Mouse (Mus musculus): Measurements from ENCODE around the gene Ap4e1. TPM values are rescaled to one million over a fixed set of nuclear protein-coding genes. Genes with fewer than 3 reads are reported as not detected.
A peak's percentile ranks its signal among the peaks of the same experiment; 100 is the strongest.
"Not testable (repeated sequence)": the region's sequence is repeated elsewhere in the genome, so short reads cannot be mapped to it uniquely, and the experiment has no call there.

The Ap4e1 gene
- polyA plus RNA-seq, 1 experiment from 2014 or later = 9.6 TPM

GRCm38 (mm10) chr2:127006634-127007370 lies 1.7 kb upstream of the Ap4e1 start:
- Histone ChIP-seq H3K9me3 (replicated peaks) (no peaks in the 10 kb centered on the region), H3K27me3 (replicated peaks) (no peaks in the 10 kb centered on the region), H3K4me2 (peak overlapping the region; percentile 45), H3K4me1 (peaks cover 15% of the 10 kb centered on the region), H3K4me3 (peak overlapping the region; percentile 38), H3K36me3 (peaks cover 3% of the 10 kb centered on the region), H3K27ac (no peak overlapping the region), H3K9ac (peak overlapping the region; percentile 10; the same call in 1 of the 2 replicates)
- no peak for ATAC-seq
- 35% methylated on average over 12 of the region's 12 CpGs for WGBS (ENCODE audit: insufficient replicate concordance)

- Histone ChIP-seq H3K4me1 (peaks cover 15% of the 10 kb centered on the region), H3K9me3 (replicated peaks) (no peaks in the 10 kb centered on the region), H3K4me3 (no peak overlapping the region), H3K27me3 (replicated peaks) (no peaks in the 10 kb centered on the region), H3K9ac (no peak overlapping the region), H3K4me2 (no peak overlapping the region), H3K36me3 (peaks cover 10% of the 10 kb centered on the region), H3K27ac (no peak overlapping the region)
- no peak for ATAC-seq
- 80% methylated on average over 5 of the region's 5 CpGs for WGBS (ENCODE audit: insufficient replicate concordance)
Observed at GRCm38 (mm10) chr2:127007509-127007908, 1.0 kb upstream of the Ap4e1 start.

- no peak overlapping the region for H3K9ac ChIP-seq
- ATAC-seq = no peak
- no peak overlapping the region for H3K27ac ChIP-seq
- H3K27me3 ChIP-seq (replicated peaks) = no peaks in the 10 kb centered on the region
- peaks cover 62% of the 10 kb centered on the region for H3K36me3 ChIP-seq
- H3K4me2 ChIP-seq = no peak overlapping the region
- no peaks in the 10 kb centered on the region for H3K9me3 ChIP-seq (replicated peaks)
- H3K4me1 ChIP-seq = no peaks in the 10 kb centered on the region
- WGBS (ENCODE audit: insufficient replicate concordance) = 82% methylated on average over 9 of the region's 9 CpGs
- no peak overlapping the region for H3K4me3 ChIP-seq
Observed at GRCm38 (mm10) chr2:127035006-127035605, 26.6 kb downstream of the Ap4e1 start.

DNA sequence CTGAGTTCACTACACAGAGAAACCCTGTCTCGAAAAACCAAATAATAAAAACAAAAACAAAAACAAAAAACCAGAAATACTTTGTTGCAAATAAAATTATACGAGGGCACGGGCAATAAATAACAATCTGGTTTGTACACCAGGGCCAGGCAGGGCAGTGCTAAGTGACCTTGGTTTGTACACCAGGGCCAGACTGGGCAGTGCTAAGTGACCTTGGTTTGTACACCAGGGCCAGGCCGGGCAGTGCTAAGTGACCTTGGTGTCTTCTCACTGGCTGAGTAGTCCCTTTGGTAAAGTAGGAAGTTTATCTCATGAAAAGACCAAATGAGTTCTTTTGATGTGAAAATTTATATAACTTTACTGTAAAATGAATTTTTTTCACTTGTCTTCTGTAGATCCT lies 28.8 kb downstream of the Ap4e1 start:
- no peak for ATAC-seq

GRCm38 (mm10) chr2:127061471-127061870 lies 53.0 kb downstream of the Ap4e1 start:
- 84% methylated on average over 9 of the region's 9 CpGs for WGBS (ENCODE audit: insufficient replicate concordance)
- H3K9ac ChIP-seq = no peak overlapping the region

More for the DNA sequence above, 28.8 kb downstream of the Ap4e1 start:
- Histone ChIP-seq H3K4me1 (no peaks in the 10 kb centered on the region), H3K36me3 (peaks cover 55% of the 10 kb centered on the region), H3K9me3 (replicated peaks) (no peaks in the 10 kb centered on the region), H3K9ac (no peak overlapping the region), H3K27me3 (replicated peaks) (no peaks in the 10 kb centered on the region), H3K4me2 (no peak overlapping the region), H3K27ac (no peak overlapping the region), H3K4me3 (no peak overlapping the region)
- 87% methylated on average over 4 of the region's 4 CpGs for WGBS (ENCODE audit: insufficient replicate concordance)

DNA sequence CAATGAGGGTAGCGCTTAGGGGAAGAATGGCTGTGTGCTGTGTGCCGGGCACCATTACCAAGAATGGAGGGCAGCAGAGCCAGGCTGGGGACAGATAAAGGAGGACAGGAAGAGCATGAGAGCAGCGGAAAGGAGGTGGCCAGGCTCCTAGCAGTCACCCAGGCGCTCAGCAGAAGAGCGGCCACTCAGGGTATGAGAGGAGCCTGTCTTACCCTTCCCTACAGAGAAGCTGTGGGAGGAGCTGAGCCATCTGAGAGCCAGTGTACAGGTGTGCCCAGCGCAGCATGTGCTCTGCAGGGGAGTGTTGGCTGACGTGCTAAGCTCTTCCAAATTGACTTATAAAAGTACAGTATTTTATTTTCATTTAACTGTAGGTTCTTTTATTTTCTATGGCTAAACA lies 60.3 kb downstream of the Ap4e1 start:
- peaks cover 11% of the 10 kb centered on the region; the same call in 1 of the 2 replicates for H3K36me3 ChIP-seq
- no peak overlapping the region for H3K4me2 ChIP-seq
- no peak overlapping the region for H3K27ac ChIP-seq
- no peaks in the 10 kb centered on the region for H3K27me3 ChIP-seq (replicated peaks)
- H3K9ac ChIP-seq = no peak overlapping the region
- peaks cover 26% of the 10 kb centered on the region for H3K4me1 ChIP-seq
- WGBS (ENCODE audit: insufficient replicate concordance) = 59% methylated on average over 7 of the region's 7 CpGs
- no peak overlapping the region for H3K4me3 ChIP-seq
- no peaks in the 10 kb centered on the region for H3K9me3 ChIP-seq (replicated peaks)
- no peak for ATAC-seq

More at GRCm38 (mm10) chr2:127061471-127061870, 53.0 kb downstream of the Ap4e1 start:
- H3K27me3 ChIP-seq (replicated peaks) = no peaks in the 10 kb centered on the region
- peaks cover 63% of the 10 kb centered on the region for H3K36me3 ChIP-seq
- H3K27ac ChIP-seq = no peak overlapping the region
- no peaks in the 10 kb centered on the region for H3K9me3 ChIP-seq (replicated peaks)
- no peaks in the 10 kb centered on the region for H3K4me1 ChIP-seq
- H3K4me2 ChIP-seq = no peak overlapping the region
- ATAC-seq = no peak
- H3K4me3 ChIP-seq = no peak overlapping the region

DNA sequence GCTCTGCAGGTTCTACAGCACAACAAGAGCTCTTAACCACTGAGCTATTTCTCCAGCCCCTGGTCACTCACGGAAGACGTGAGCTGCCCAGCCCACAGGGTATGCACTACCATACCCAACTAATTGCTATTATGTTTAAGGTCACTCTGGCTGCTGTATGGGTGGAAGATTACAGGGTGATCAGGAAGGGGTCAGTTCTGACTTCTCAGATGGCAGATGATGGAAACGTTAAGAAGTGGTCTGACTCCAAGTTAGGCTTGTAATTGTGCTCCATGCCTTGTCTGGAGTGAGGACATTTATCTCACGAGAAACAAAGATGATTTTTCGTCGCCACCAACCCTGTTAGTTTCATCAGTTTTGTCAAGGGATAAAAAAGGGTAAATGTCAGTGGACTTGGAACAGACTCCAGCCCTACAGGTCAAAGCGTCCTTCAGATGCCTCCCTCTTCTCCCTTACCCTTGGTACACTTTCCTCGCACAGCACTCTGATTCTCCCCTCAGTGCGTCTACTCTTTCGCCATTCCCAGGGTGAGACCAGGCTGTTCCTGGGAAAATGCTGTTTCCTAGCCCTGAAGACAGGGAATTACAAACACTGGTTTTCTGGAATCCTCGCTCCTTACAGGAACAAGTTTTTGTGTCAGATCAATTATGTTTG lies 61.4 kb downstream of the Ap4e1 start:
- H3K4me2 ChIP-seq = peak overlapping the region; percentile 82
- no peaks in the 10 kb centered on the region for H3K27me3 ChIP-seq (replicated peaks)
- H3K9ac ChIP-seq = peak overlapping the region; percentile 76
- peaks cover 26% of the 10 kb centered on the region for H3K4me1 ChIP-seq
- peaks cover 9% of the 10 kb centered on the region; the same call in 1 of the 2 replicates for H3K36me3 ChIP-seq
- H3K9me3 ChIP-seq (replicated peaks) = no peaks in the 10 kb centered on the region
- 22% methylated on average over 11 of the region's 11 CpGs for WGBS (ENCODE audit: insufficient replicate concordance)
- peak overlapping the region; percentile 75 for H3K4me3 ChIP-seq
- peak overlapping the region; percentile 75 for H3K27ac ChIP-seq
- ATAC-seq = no peak

GRCm38 (mm10) chr2:127070435-127070841 lies 61.9 kb downstream of the Ap4e1 start, which contains the start of gene Blvra:
Gene Blvra, plus strand, starts transcription at chr2:127070665.
- Histone ChIP-seq H3K4me2 (peak within 1 kb of the TSS; percentile 82), H3K4me1 (peaks cover 26% of the 10 kb centered on the region), H3K27me3 (replicated peaks) (no peaks in the 10 kb centered on the region), H3K36me3 (peaks cover 9% of the 10 kb centered on the region; the same call in 1 of the 2 replicates), H3K9me3 (replicated peaks) (no peaks in the 10 kb centered on the region), H3K9ac (peak within 1 kb of the TSS; percentile 76), H3K27ac (peak within 1 kb of the TSS; percentile 75), H3K4me3 (peak within 1 kb of the TSS; percentile 75)
- ATAC-seq = peak; percentile 99
- under 1% methylated on average over 30 of the region's 32 CpGs for WGBS (ENCODE audit: insufficient replicate concordance)

DNA sequence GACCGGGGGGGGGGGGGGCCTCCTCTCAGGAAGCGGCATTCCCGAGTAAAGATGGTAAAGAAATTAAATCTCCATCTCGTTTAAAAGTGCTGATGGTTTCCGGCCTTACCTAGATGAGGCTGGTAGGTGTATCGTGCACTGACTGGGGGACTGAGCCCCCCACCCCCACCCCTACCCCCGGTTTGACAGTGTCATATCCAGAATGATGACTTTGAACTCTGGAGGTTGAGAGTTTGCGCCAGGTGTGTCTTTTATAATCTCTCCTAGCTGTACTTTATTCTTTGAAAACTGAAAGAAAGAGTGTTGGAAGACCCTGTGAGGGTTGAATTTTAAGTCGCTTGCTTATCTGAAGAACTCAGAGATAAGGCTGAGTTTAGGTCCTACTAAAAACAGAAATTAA lies 62.4 kb downstream of the Ap4e1 start:
- peaks cover 26% of the 10 kb centered on the region for H3K4me1 ChIP-seq
- peak overlapping the region; percentile 76 for H3K9ac ChIP-seq
- 8% methylated on average over 8 of the region's 9 CpGs for WGBS (ENCODE audit: insufficient replicate concordance)
- H3K36me3 ChIP-seq = peaks cover 9% of the 10 kb centered on the region; the same call in 1 of the 2 replicates
- peak overlapping the region; percentile 75 for H3K27ac ChIP-seq
- no peaks in the 10 kb centered on the region for H3K9me3 ChIP-seq (replicated peaks)
- H3K4me2 ChIP-seq = peak overlapping the region; percentile 82
- ATAC-seq = peak; percentile 41
- H3K4me3 ChIP-seq = peak overlapping the region; percentile 75
- no peaks in the 10 kb centered on the region for H3K27me3 ChIP-seq (replicated peaks)

GRCm38 (mm10) chr2:127074116-127074515 lies 65.6 kb downstream of the Ap4e1 start:
- no peaks in the 10 kb centered on the region for H3K9me3 ChIP-seq (replicated peaks)
- H3K9ac ChIP-seq = no peak overlapping the region
- H3K27me3 ChIP-seq (replicated peaks) = no peaks in the 10 kb centered on the region
- H3K4me3 ChIP-seq = no peak overlapping the region
- H3K27ac ChIP-seq = no peak overlapping the region
- H3K36me3 ChIP-seq = 0 out of 2 replicates have a peak, but pooled peaks cover 2% of the 10 kb centered on the region
- H3K4me2 ChIP-seq = no peak overlapping the region
- ATAC-seq = no peak
- WGBS (ENCODE audit: insufficient replicate concordance) = 78% methylated on average over 2 of the region's 2 CpGs
- H3K4me1 ChIP-seq = peaks cover 30% of the 10 kb centered on the region

DNA sequence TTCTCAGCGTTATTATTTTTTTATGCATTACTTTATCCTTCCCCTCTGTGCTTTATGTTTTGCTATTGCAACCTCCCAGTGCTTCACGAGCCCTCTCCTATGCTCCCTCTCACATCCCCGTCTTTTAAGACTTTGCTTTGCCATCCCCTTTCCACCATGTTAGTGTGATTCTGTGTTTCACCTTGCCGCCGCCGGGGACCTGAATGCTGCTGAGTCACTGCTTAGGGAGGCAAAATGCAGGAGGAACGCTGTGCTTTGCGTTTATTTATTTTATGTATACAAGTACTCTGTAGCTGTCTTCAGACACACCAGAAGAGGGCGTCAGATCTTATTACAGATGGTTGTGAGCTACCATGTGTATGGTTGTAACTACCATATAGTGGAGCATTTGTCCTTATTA lies 69.1 kb downstream of the Ap4e1 start:
- Histone ChIP-seq H3K9ac (no peak overlapping the region), H3K27me3 (replicated peaks) (no peaks in the 10 kb centered on the region), H3K9me3 (replicated peaks) (no peaks in the 10 kb centered on the region), H3K36me3 (peaks cover 11% of the 10 kb centered on the region), H3K27ac (no peak overlapping the region), H3K4me3 (no peak overlapping the region), H3K4me2 (no peak overlapping the region), H3K4me1 (peaks cover 30% of the 10 kb centered on the region)
- no peak for ATAC-seq
- whole genome bisulfite sequencing (ENCODE audit: insufficient replicate concordance) = 68% methylated on average over 9 of the region's 9 CpGs

DNA sequence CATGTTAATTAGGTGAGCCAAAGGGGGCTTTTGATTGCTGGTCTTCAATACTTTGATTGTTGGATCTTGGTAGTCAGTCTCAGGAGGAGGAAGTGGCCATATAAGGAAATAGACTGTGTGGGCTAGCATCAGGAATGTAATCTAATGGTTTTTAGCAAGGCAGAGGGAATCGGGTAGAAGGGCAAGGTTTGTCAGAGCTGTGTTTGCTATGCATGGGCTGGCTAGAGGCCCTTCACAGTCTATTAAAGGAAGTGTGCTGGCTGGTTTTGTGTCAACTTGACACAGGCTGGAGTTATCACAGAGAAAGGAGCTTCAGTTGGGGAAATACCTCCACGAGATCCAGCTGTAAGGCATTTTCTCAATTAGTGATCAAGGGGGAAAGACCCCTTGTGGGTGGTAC lies 70.5 kb downstream of the Ap4e1 start:
- H3K27me3 ChIP-seq (replicated peaks) = not testable (repeated sequence)

More for the DNA sequence above, 70.5 kb downstream of the Ap4e1 start:
- not testable (repeated sequence) for H3K27ac ChIP-seq; H3K4me3 ChIP-seq; H3K9me3 ChIP-seq (replicated peaks); H3K9ac ChIP-seq; ATAC-seq; H3K4me2 ChIP-seq
- Histone ChIP-seq H3K4me1 (peaks cover 28% of the 10 kb centered on the region), H3K36me3 (peaks cover 18% of the 10 kb centered on the region)
- 44% methylated on average over 2 of the region's 2 CpGs for WGBS (ENCODE audit: insufficient replicate concordance)
